Mouse (Mus musculus) MEL (cell line): ENCODE results near the gene Itsn1. TPM values are rescaled to one million over a fixed set of nuclear protein-coding genes. Genes with fewer than 3 reads are reported as not detected.

ENCODE experiments used
- DNase-seq: peaks from one replicate; pipeline ENCODE4 v3.0.0; 2011; ENCODE audit warnings: low read depth, low spot score
- H3K27ac ChIP-seq: 2 replicates; pipeline ENCODE4 v1.5.1; 2012; ENCODE audit warnings: low read depth, mild to moderate bottlenecking, control low read depth, low read length, moderate library complexity; ENCODE audit not compliant: control insufficient read depth
- H3K27me3 ChIP-seq, 2 experiments: fragments of 150-350 bp in 1 of 2; sonication (generic) in 1 of 2; 2 replicates each; pipeline ENCODE4 v1.6.1; 2012; ENCODE audit warnings: low read length in 2 of 2, mild to moderate bottlenecking in 2 of 2, improper control_type of control experiment in 1 of 2, moderate library complexity in 1 of 2; ENCODE audit not compliant: insufficient read depth in 2 of 2, control insufficient read depth in 1 of 2
- H3K36me3 ChIP-seq, 2 experiments: 2 replicates each; pipeline ENCODE4 v1.6.1; 2012 to 2014; ENCODE audit warnings: low read length in 2 of 2, improper control_type of control experiment in 1 of 2, inconsistent platforms in 1 of 2, mild to moderate bottlenecking in 1 of 2; ENCODE audit not compliant: insufficient read depth in 2 of 2, control insufficient read depth in 1 of 2
- H3K4me1 ChIP-seq, 2 experiments: fragments of 150-350 bp in 1 of 2; sonication (generic) in 1 of 2; 2 replicates each; pipeline ENCODE4 v1.6.1; 2012; ENCODE audit warnings: low read length in 2 of 2, improper control_type of control experiment in 1 of 2, mild to moderate bottlenecking in 1 of 2; ENCODE audit not compliant: insufficient read depth in 2 of 2, control insufficient read depth in 1 of 2
- H3K4me3 ChIP-seq, 2 experiments: fragments of 150-350 bp in 1 of 2; sonication (generic) in 1 of 2; 2 replicates each; pipeline ENCODE4 v1.5.1; 2012; ENCODE audit warnings: low read depth in 2 of 2, low read length in 2 of 2, mild to moderate bottlenecking in 2 of 2, moderate library complexity in 2 of 2, control low read depth in 1 of 2, improper control_type of control experiment in 1 of 2; ENCODE audit not compliant: control insufficient read depth in 1 of 2, insufficient read depth in 1 of 2
- H3K79me2 ChIP-seq: 2 replicates; pipeline ENCODE4 v1.6.1; 2012; ENCODE audit warnings: mild to moderate bottlenecking, low read length, moderate library complexity; ENCODE audit not compliant: control insufficient read depth, poor library complexity, insufficient read depth
- H3K9ac ChIP-seq: 2 replicates; pipeline ENCODE4 v1.6.1; 2012; ENCODE audit warnings: low read depth, mild to moderate bottlenecking, control low read depth, low read length, moderate library complexity; ENCODE audit not compliant: control insufficient read depth, poor library complexity, severe bottlenecking
- H3K9me3 ChIP-seq: fragments of 150-350 bp; sonication (generic); replicated peaks from 2 replicates; pipeline ENCODE4 v1.6.1; 2012; ENCODE audit warnings: mild to moderate bottlenecking, low read length, improper control_type of control experiment, moderate library complexity; ENCODE audit not compliant: insufficient read depth
- BHLHE40 ChIP-seq: IDR thresholded peaks from 2 replicates; pipeline ENCODE4 v1.6.1; 2012; ENCODE audit warnings: low read depth, mild to moderate bottlenecking, inconsistent platforms, low read length, improper control_type of control experiment, borderline replicate concordance
- E2F4 ChIP-seq: IDR thresholded peaks from 2 replicates; pipeline ENCODE4 v1.6.1; 2011; ENCODE audit warnings: low read depth, low read length, improper control_type of control experiment, borderline replicate concordance
- ELF1 ChIP-seq: IDR thresholded peaks from 2 replicates; pipeline ENCODE4 v1.6.1; 2014; ENCODE audit warnings: low read depth, mild to moderate bottlenecking, inconsistent platforms, low read length, improper control_type of control experiment, moderate library complexity
- EP300 ChIP-seq, 2 experiments: IDR thresholded peaks; 2 replicates each; pipeline ENCODE4 v1.6.1; 2011; ENCODE audit warnings: improper control_type of control experiment in 2 of 2, low read length in 2 of 2, low read depth in 1 of 2, mild to moderate bottlenecking in 1 of 2
- GATA1 ChIP-seq: IDR thresholded peaks from 2 replicates; pipeline ENCODE4 v1.6.1; 2011; ENCODE audit warnings: low read depth, low read length, improper control_type of control experiment
- JUND ChIP-seq: IDR thresholded peaks from 2 replicates; pipeline ENCODE4 v1.6.1; 2011; ENCODE audit warnings: low read depth, mild to moderate bottlenecking, improper control_type of control experiment, low read length
- MAFK ChIP-seq: IDR thresholded peaks from 2 replicates; pipeline ENCODE4 v1.6.1; 2011; ENCODE audit warnings: low read depth, mild to moderate bottlenecking, low read length, improper control_type of control experiment, borderline replicate concordance
- MAX ChIP-seq: IDR thresholded peaks from 2 replicates; pipeline ENCODE4 v1.6.1; 2011; ENCODE audit warnings: low read length, improper control_type of control experiment
- MXI1 ChIP-seq: IDR thresholded peaks from 2 replicates; pipeline ENCODE4 v1.6.1; 2011; ENCODE audit warnings: mild to moderate bottlenecking, low read depth, low read length, improper control_type of control experiment
- MYC ChIP-seq: IDR thresholded peaks from 2 replicates; pipeline ENCODE4 v1.6.1; 2011; ENCODE audit warnings: low read depth, mild to moderate bottlenecking, low read length, improper control_type of control experiment, moderate library complexity
- NELFE ChIP-seq: IDR thresholded peaks from 2 replicates; pipeline ENCODE4 v1.6.1; 2011; ENCODE audit warnings: low read depth, low read length, improper control_type of control experiment
- NRF1 ChIP-seq: IDR thresholded peaks from 2 replicates; pipeline ENCODE4 v1.6.1; 2014; ENCODE audit warnings: low read depth, mild to moderate bottlenecking, inconsistent platforms, low read length, improper control_type of control experiment, moderate library complexity; ENCODE audit not compliant: poor library complexity, insufficient read depth, severe bottlenecking
- POLR2AphosphoS2 ChIP-seq: IDR thresholded peaks from 2 replicates; pipeline ENCODE4 v1.6.1; 2011; ENCODE audit warnings: low read length, improper control_type of control experiment
- RCOR1 ChIP-seq: IDR thresholded peaks from 2 replicates; pipeline ENCODE4 v1.6.1; 2012; ENCODE audit warnings: low read depth, mild to moderate bottlenecking, inconsistent platforms, low read length, improper control_type of control experiment
- SIN3A ChIP-seq: IDR thresholded peaks from 2 replicates; pipeline ENCODE4 v1.6.1; 2012; ENCODE audit warnings: low read length, improper control_type of control experiment, inconsistent platforms
- SMC3 ChIP-seq: IDR thresholded peaks from 2 replicates; pipeline ENCODE4 v1.6.1; 2011; ENCODE audit warnings: low read depth, low read length, improper control_type of control experiment
- TCF12 ChIP-seq: IDR thresholded peaks from 2 replicates; pipeline ENCODE4 v1.6.1; 2014; ENCODE audit warnings: low read depth, mild to moderate bottlenecking, inconsistent platforms, low read length, improper control_type of control experiment, moderate library complexity
- USF2 ChIP-seq, 2 experiments: IDR thresholded peaks; 2 replicates each; pipeline ENCODE4 v1.6.1; 2011 to 2012; ENCODE audit warnings: improper control_type of control experiment in 2 of 2, low read length in 2 of 2, borderline replicate concordance in 1 of 2, inconsistent platforms in 1 of 2, low read depth in 1 of 2, mild to moderate bottlenecking in 1 of 2; ENCODE audit not compliant: insufficient read depth in 1 of 2
- ZC3H11A ChIP-seq: IDR thresholded peaks from 2 replicates; pipeline ENCODE4 v1.6.1; 2012; ENCODE audit warnings: low read depth, mild to moderate bottlenecking, inconsistent platforms, low read length, improper control_type of control experiment
- polyA plus RNA-seq, 2 experiments: library from polyadenylated mRNA; stranded (reverse) in 1 of 2; unstranded in 1 of 2; fragments of >175 nt in 1 of 2; fragments of >200 nt in 1 of 2; gene quantifications; 2 replicates each; pipeline versions ENCODE4 v1.2.1 to v1.2.4; 2012; ENCODE audit warnings: low replicate concordance in 2 of 2, low read depth in 1 of 2; ENCODE audit not compliant: insufficient read length in 2 of 2, insufficient read depth in 1 of 2, missing spikeins in 1 of 2
- total RNA-seq: library from RNA; depleted of rRNA; stranded (reverse); fragments of 300-350 nt; gene quantifications from 2 replicates; pipeline ENCODE4 v1.2.3, GENCODE M21; 2012

The Itsn1 gene
- total and polyA plus RNA-seq, 3 experiments, result 14.7 to 36.5 TPM; not detected in 1

DNA sequence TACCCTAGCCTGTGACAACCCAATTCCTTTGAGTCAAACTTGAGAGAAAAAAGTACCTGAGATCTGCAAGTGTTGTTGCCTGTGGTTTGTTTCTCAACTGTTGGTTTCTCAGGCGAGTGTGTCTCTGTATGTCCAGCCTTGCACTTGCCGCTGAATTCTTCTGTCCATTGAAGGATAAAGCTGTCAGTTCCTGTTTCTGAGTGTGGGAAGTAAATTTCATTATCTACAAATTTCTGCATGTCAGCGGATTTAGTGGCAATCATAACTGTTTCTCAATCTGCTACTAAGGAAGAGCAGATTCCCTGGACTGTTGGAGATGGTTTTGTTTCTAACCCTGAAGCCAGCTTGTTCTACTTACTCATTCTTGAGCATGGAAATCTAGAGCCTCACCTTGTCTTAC is 32.7 kb downstream of the Itsn1 start:
- Histone ChIP-seq H3K79me2 (no peaks in the 10 kb centered on the region), H3K27ac (no peak overlapping the region), H3K36me3 (peaks cover 0 to 10% of the 10 kb centered on the region in 2 experiments; a peak in 2 of 4 replicates), H3K4me3 (no peak overlapping the region), H3K4me1 (peaks cover 0 to 5% of the 10 kb centered on the region in 2 experiments; a peak in 3 of 4 replicates), H3K9ac (no peak overlapping the region), H3K27me3 (no peaks in the 10 kb centered on the region), H3K9me3 (no peaks in the 10 kb centered on the region)
- TF ChIP-seq SIN3A (no peak), RCOR1 (peak; percentile 94), MYC (no peak), EP300 (IDR thresholded peaks at IDR 0.05; ENCODE audit: low read depth in 1 of 2, low read length in 2 of 2) (peak; percentile 29 to 43; a peak in 2 of 4 replicates), MAFK (peak; percentile 82; the same call in 1 of the 2 replicates), TCF12 (no peak), MXI1 (no peak; the same call in 1 of the 2 replicates)
- peak; percentile 46 for DNase-seq

DNA sequence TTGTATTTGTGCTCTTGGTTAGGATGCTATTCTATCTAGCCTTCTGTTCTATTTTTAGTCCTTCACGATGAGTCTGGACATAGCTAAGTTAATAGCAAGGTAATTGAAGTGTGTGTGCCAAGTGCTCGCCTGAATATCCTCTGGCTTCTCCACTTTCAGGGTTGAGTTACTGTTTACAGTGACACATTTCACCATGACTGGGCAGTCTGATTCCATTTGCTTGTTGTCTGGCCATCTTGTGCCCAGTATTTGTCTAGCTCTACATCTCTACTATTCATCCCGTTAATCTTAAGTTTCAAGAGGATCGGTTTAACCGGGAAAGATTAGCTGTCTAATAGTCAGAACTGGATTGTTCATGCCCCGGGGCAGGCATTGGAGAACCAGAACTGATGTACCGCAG is 33.4 kb downstream of the Itsn1 start:
- no peaks in the 10 kb centered on the region for H3K79me2 ChIP-seq
- TF ChIP-seq NRF1, result no peak
- no peak for TF ChIP-seq GATA1
- no peak for TF ChIP-seq USF2 (IDR thresholded peaks at IDR 0.05; ENCODE audit: borderline replicate concordance in 1 of 2, insufficient read depth in 1 of 2, low read depth in 1 of 2, low read length in 2 of 2)
- TF ChIP-seq NELFE, result no peak
- no peak for TF ChIP-seq E2F4
- TF ChIP-seq ELF1, result no peak
- no peak for TF ChIP-seq JUND
- no peak for TF ChIP-seq ZC3H11A
- TF ChIP-seq BHLHE40, result no peak
- no peak for TF ChIP-seq POLR2AphosphoS2
- no peak for TF ChIP-seq MAX
- TF ChIP-seq EP300 (IDR thresholded peaks at IDR 0.05; ENCODE audit: low read depth in 1 of 2, low read length in 2 of 2), result no peak
- no peak for TF ChIP-seq SMC3

More for the DNA sequence above, 33.4 kb downstream of the Itsn1 start:
- DNase-seq, result no peak
- H3K27me3 ChIP-seq, result no peaks in the 10 kb centered on the region
- no peak overlapping the region for H3K4me3 ChIP-seq
- no peak overlapping the region for H3K9ac ChIP-seq
- H3K4me1 ChIP-seq, result peaks cover 0 to 5% of the 10 kb centered on the region in 2 experiments; a peak in 3 of 4 replicates
- no peaks in the 10 kb centered on the region for H3K9me3 ChIP-seq
- H3K36me3 ChIP-seq, result peaks cover 0 to 10% of the 10 kb centered on the region in 2 experiments; a peak in 2 of 4 replicates
- no peak overlapping the region for H3K27ac ChIP-seq
